12 mouse cellular contexts compared by ENCODE assay signal in genomic region chr13:86595126-86595525, GRCm38 (mm10).
"Had no signal": no experiment of that assay in that cellular context is flagged by ENCODE, and none has a peak within 500 bp of the region (broad histone marks: within the 10 kb centered on the region; RNA-seq: fewer than 3 reads in every experiment).

No protein-coding gene starts in this region.

- DNase-seq: lung, embryonic 14.5 days; lung, postnatal 10 days; lung, postnatal 4 days; midbrain, embryonic 14.5 days; retina, postnatal 1 day; right cerebral cortex, adult 18-20 months; right cerebral cortex, postnatal 25 days; right cerebral cortex, postnatal 4 days; spleen, adult 18-20 months; thymus, adult 18-20 months; thymus, postnatal 14 days; thymus, postnatal 36 days had no signal
